28 mouse cellular contexts compared by ENCODE assay signal in the genomic region with DNA sequence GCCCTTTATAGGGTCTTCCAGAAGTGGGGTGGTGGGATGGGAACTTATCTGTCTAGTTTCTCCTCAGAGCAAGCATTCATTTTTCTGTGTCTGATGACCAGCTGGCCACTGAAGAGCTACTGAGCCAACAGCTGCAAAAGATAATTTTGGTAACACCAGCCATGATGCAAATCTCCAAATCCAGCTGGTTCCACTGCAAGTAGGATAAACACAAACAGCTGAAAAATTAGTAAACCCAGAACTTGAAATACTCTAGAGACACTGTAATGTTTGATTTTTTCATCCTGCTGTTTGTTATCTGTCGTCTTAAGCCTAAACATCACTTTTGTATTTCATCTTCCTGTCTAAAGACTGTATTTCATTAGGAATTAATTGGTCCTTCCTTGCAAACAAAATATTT. TPM values are rescaled to one million over a fixed set of nuclear protein-coding genes. Genes with fewer than 3 reads are reported as not detected.
A peak's percentile ranks its signal among the peaks of the same experiment; 100 is the strongest.
DNase-seq lines count a peak whose midpoint lies in the region; ATAC-seq and TF ChIP-seq lines count a peak whose summit lies in the region.
"Had no signal": no experiment of that assay in that cellular context is flagged by ENCODE, and none has a peak within 500 bp of the region (broad histone marks: within the 10 kb centered on the region; RNA-seq: fewer than 3 reads in every experiment).

No protein-coding gene starts in this region.

- no peaks in the 10 kb centered on the region for H3K79me3 ChIP-seq in C2C12 (ENCODE audit: low read depth)

- H3K4me2 ChIP-seq in lung, embryonic 14.5 days = no peak overlapping the region
- no peak overlapping the region for H3K4me2 ChIP-seq in intestine, embryonic 15.5 days (replicated peaks)
- H3K4me2 ChIP-seq: embryonic facial prominence, embryonic 15.5 days; hindbrain, embryonic 15.5 days; midbrain, embryonic 13.5 days had no signal

- ATAC-seq in lung, embryonic 14.5 days (ENCODE audit: insufficient read depth) = peak; percentile 66
- ATAC-seq in intestine, embryonic 15.5 days = peak; percentile 78
- ATAC-seq: activated CD4-positive, CD25-positive, alpha-beta regulatory T cell, adult 4 months; forebrain, embryonic 14.5 days; midbrain, embryonic 13.5 days had no signal

- no peak overlapping the region for H3K9ac ChIP-seq in lung, embryonic 14.5 days
- H3K9ac ChIP-seq in intestine, embryonic 15.5 days = no peak overlapping the region
- H3K9ac ChIP-seq: embryonic facial prominence, embryonic 15.5 days; hindbrain, embryonic 15.5 days; midbrain, embryonic 13.5 days had no signal

- peaks cover 16% of the 10 kb centered on the region; the same call in 1 of the 2 replicates for H3K4me1 ChIP-seq in lung, embryonic 14.5 days (ENCODE audit: insufficient read depth)
- no peaks in the 10 kb centered on the region for H3K4me1 ChIP-seq in intestine, embryonic 15.5 days (replicated peaks)
- H3K4me1 ChIP-seq: heart, embryonic 10.5 days; hindbrain, embryonic 15.5 days; limb, embryonic 10.5 days; midbrain, embryonic 13.5 days had no signal

- no peak for TF ChIP-seq CTCF in lung, embryonic 14.5 days (IDR thresholded peaks at IDR 0.05; ENCODE audit: low read depth)
- no peak for TF ChIP-seq CTCF in C2C12 (IDR thresholded peaks at IDR 0.05; ENCODE audit: control insufficient read depth, insufficient read depth, insufficient read length)

- no peaks in the 10 kb centered on the region for H3K9me3 ChIP-seq in lung, embryonic 14.5 days (ENCODE audit: low read depth, low read length)
- no peaks in the 10 kb centered on the region for H3K9me3 ChIP-seq in intestine, embryonic 15.5 days
- H3K9me3 ChIP-seq: embryonic facial prominence, embryonic 15.5 days; heart, embryonic 10.5 days; hindbrain, embryonic 15.5 days; limb, embryonic 10.5 days; megakaryocyte, embryonic 14.5 days; midbrain, embryonic 13.5 days had no signal

- H3K4me3 ChIP-seq in lung, embryonic 14.5 days (ENCODE audit: low read depth, low read length) = no peak overlapping the region
- no peak overlapping the region for H3K4me3 ChIP-seq in C2C12 (ENCODE audit: insufficient read depth, poor library complexity, severe bottlenecking)
- no peak overlapping the region for H3K4me3 ChIP-seq in intestine, embryonic 15.5 days (replicated peaks)
- H3K4me3 ChIP-seq: embryonic facial prominence, embryonic 15.5 days; heart, embryonic 10.5 days; hindbrain, embryonic 15.5 days; limb, embryonic 10.5 days; megakaryocyte, embryonic 14.5 days; midbrain, embryonic 13.5 days had no signal

- H3K36me3 ChIP-seq in lung, embryonic 14.5 days (ENCODE audit: insufficient read depth) = no peaks in the 10 kb centered on the region
- no peaks in the 10 kb centered on the region for H3K36me3 ChIP-seq in C2C12 (ENCODE audit: control insufficient read depth, insufficient read depth)
- H3K36me3 ChIP-seq in intestine, embryonic 15.5 days = no peaks in the 10 kb centered on the region
- H3K36me3 ChIP-seq: embryonic facial prominence, embryonic 15.5 days; heart, embryonic 10.5 days; hindbrain, embryonic 15.5 days; limb, embryonic 10.5 days; midbrain, embryonic 13.5 days had no signal

- H3K27ac ChIP-seq in lung, embryonic 14.5 days (ENCODE audit: low read depth) = no peak overlapping the region
- H3K27ac ChIP-seq in intestine, embryonic 15.5 days = no peak overlapping the region
- H3K27ac ChIP-seq: embryonic facial prominence, embryonic 15.5 days; heart, embryonic 10.5 days; hindbrain, embryonic 15.5 days; limb, embryonic 10.5 days; midbrain, embryonic 13.5 days had no signal

- peak; percentile 20 for DNase-seq in gastrocnemius, postnatal 25 days
- no peak for DNase-seq in gastrocnemius, postnatal 36 days
- DNase-seq in lung, embryonic 14.5 days = peak; percentile 88
- DNase-seq in lung, adult 18-20 months = no peak
- DNase-seq in thymus, postnatal 10 days (ENCODE audit: low spot score in 2 of 2) = no peak
- DNase-seq: adrenal gland, adult 8-10 months; cerebellum, adult 2 months; cerebellum, postnatal 36 days; embryo, embryonic 11 days; kidney, adult 11 months; kidney, postnatal 14 days; liver; right cerebral cortex, postnatal 14 days; spleen, adult 18-20 months; thymus, postnatal 25 days had no signal

- WGBS in lung, embryonic 14.5 days = 35% methylated on average over 1 of the region's 1 CpGs
- WGBS in intestine, embryonic 15.5 days = 53% methylated on average over 1 of the region's 1 CpGs

- no peaks in the 10 kb centered on the region for H3K27me3 ChIP-seq in lung, embryonic 14.5 days (ENCODE audit: insufficient read depth, low read length)
- no peaks in the 10 kb centered on the region for H3K27me3 ChIP-seq in C2C12 (ENCODE audit: control insufficient read depth, insufficient read depth, insufficient read length)
- H3K27me3 ChIP-seq in intestine, embryonic 15.5 days (replicated peaks) = no peaks in the 10 kb centered on the region
- H3K27me3 ChIP-seq: embryonic facial prominence, embryonic 15.5 days; hindbrain, embryonic 15.5 days; megakaryocyte, embryonic 14.5 days; midbrain, embryonic 13.5 days had no signal

- intact Hi-C loops in gastrocnemius, postnatal 36 days (cut with DNase I) = loop anchor here (5.0 kb wide), 1 partner anchor 111 kb away; no protein-coding TSS in a partner anchor

- H3ac ChIP-seq in C2C12 (ENCODE audit: control insufficient read depth, insufficient read length, low read depth) = no peak overlapping the region

- no peaks in the 10 kb centered on the region for H3K79me2 ChIP-seq in C2C12 (ENCODE audit: control insufficient read depth, insufficient read depth)

TF ChIP-seq in C2C12, 6 proteins besides CTCF, POLR2A, EP300 and RAD21:
- TF ChIP-seq MYOD1 (IDR thresholded peaks at IDR 0.05; ENCODE audit: control insufficient read depth, insufficient read length, low read depth) (peak; percentile 79), MAX (IDR thresholded peaks at IDR 0.05) (no peak)
TF ChIP-seq in C2C12: peak in this region for 1.

RNA-seq across cellular contexts. Expression of a gene that starts 13.7 kb away (rescaled TPM):
- 10 to 100 TPM; 16.6 to 19.5 TPM for total RNA-seq in gastrocnemius, postnatal 25 days (2021)
- total RNA-seq in gastrocnemius, postnatal 36 days (2021) = 10 to 100 TPM; 12.6 to 17.4 TPM
- 115 and 116 TPM in 2 replicates for polyA plus RNA-seq in lung, embryonic 14.5 days (2014; fragmentation: Nextera tagmentation; extraction: Ambion mirVana)
- polyA plus RNA-seq in C2C12 (2012; fragmentation: generic; extraction: Trizol) = 4.2 TPM
- polyA plus RNA-seq in intestine, embryonic 15.5 days (2015; fragmentation: Nextera tagmentation; extraction: Ambion mirVana) = 46.1 and 47.0 TPM in 2 replicates
- total RNA-seq: MEL had no signal

RNA-seq across cellular contexts. Expression of a gene that starts 21.7 kb away (rescaled TPM):
- total RNA-seq in gastrocnemius, postnatal 25 days (2021) = 10 to 100 TPM; 19.4 to 23.0 TPM
- 10 to 100 TPM; 16.7 to 20.5 TPM for total RNA-seq in gastrocnemius, postnatal 36 days (2021)
- polyA plus RNA-seq in lung, embryonic 14.5 days (2014; fragmentation: Nextera tagmentation; extraction: Ambion mirVana) = 33.7 and 34.4 TPM in 2 replicates
- polyA plus RNA-seq in C2C12 (2012; fragmentation: generic; extraction: Trizol) = 0.07 TPM
- 9.5 and 10.3 TPM in 2 replicates for polyA plus RNA-seq in intestine, embryonic 15.5 days (2015; fragmentation: Nextera tagmentation; extraction: Ambion mirVana)
- total RNA-seq: MEL had no signal

RNA-seq across cellular contexts. Expression of a gene that starts 26.6 kb away (rescaled TPM):
- total RNA-seq in gastrocnemius, postnatal 25 days (2021) = under 1 TPM; 0.18 to 0.19 TPM
- under 1 TPM in 1 of 2 experiments, not detected in 1; 0.52 TPM for total RNA-seq in gastrocnemius, postnatal 36 days (2021)
- polyA plus RNA-seq in lung, embryonic 14.5 days (2014; fragmentation: Nextera tagmentation; extraction: Ambion mirVana) = 4.8 and 5.9 TPM in 2 replicates
- polyA plus RNA-seq in C2C12 (2012; fragmentation: generic; extraction: Trizol) = not detected
- polyA plus RNA-seq in intestine, embryonic 15.5 days (2015; fragmentation: Nextera tagmentation; extraction: Ambion mirVana) = 2.2 and 2.4 TPM in 2 replicates
- total RNA-seq: hematopoietic stem cell, adult 5-6 weeks; MEL had no signal
- polyA plus RNA-seq: activated CD4-positive, CD25-positive, alpha-beta regulatory T cell, adult 4 months; liver, embryonic 16.5 days had no signal

Comparison
In these comparisons a context has a peak if more than half of its experiments do, and no peak if none do; other contexts are left out.
1. DNase-seq: peak in gastrocnemius, postnatal 25 days (single experiment) and lung, embryonic 14.5 days (single experiment); none in gastrocnemius, postnatal 36 days (0 of 2), lung, adult 18-20 months (0 of 2) and thymus, postnatal 10 days (0 of 2).